Mouse (Mus musculus): ENCODE measurements around the gene Rsf1. TPM values are rescaled to one million over a fixed set of nuclear protein-coding genes. Genes with fewer than 3 reads are reported as not detected.

Rsf1 gene
- polyA plus RNA-seq, 1 experiment: 23.1 TPM

DNA sequence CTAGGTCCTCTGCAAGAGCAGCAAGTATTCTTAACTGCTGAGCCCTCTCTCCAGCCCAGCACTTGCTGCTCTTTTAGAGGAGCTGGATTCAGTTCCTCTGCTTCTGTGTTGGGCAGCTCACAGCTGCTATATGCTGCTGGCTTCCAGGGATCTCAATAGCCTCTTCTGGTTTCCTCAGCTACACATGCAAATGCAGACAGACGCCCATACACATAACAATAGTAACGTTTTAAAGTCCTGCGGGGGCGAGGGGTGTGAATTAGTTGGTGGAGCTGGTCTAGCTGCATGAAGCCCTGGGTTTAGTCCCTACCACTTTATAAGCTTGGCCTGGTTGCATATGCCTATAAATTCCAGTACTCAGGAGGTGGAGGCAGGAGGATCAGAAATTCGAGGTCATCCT lies 139.4 kb downstream of the Rsf1 start:
- no peak overlapping the region for H3K4me3 ChIP-seq (ENCODE audit: insufficient read depth, low read length)
- no peaks in the 10 kb centered on the region for H3K4me1 ChIP-seq (ENCODE audit: control insufficient read depth, insufficient read depth, low read length)
- no peak for TF ChIP-seq CTCF (IDR thresholded peaks at IDR 0.05; ENCODE audit: low read depth, low read length)
- TF ChIP-seq POLR2A (IDR thresholded peaks at IDR 0.05; ENCODE audit: borderline replicate concordance, low read depth, low read length): no peak
- H3K27ac ChIP-seq (ENCODE audit: insufficient read depth, low read depth, low read length): no peak overlapping the region

DNA sequence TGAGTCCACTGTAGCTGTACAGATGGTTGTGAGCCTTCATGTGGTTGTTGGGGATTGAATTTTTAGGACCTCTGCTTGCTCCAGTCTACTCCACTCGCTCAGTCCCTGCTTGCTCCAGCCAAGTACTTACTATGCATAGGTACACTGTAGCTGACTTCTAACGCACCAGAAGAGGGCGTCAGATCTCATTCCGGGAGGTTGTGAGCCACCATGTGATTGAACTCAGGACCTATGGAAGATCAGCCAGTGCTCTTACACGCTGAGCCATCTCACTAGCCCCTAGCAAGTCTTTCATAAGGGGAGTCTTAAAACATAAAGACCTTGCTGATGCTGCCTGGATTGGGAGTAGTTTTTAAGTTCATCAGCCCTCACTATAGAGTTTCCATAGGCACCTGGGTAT lies 140.4 kb downstream of the Rsf1 start:
- H3K4me1 ChIP-seq (ENCODE audit: control insufficient read depth, insufficient read depth, low read length): no peaks in the 10 kb centered on the region
- TF ChIP-seq POLR2A (IDR thresholded peaks at IDR 0.05; ENCODE audit: borderline replicate concordance, low read depth, low read length) (no peak), CTCF (IDR thresholded peaks at IDR 0.05; ENCODE audit: low read depth, low read length) (no peak)
- no peak overlapping the region for H3K4me3 ChIP-seq (ENCODE audit: insufficient read depth, low read length)
- no peak overlapping the region for H3K27ac ChIP-seq (ENCODE audit: insufficient read depth, low read depth, low read length)

DNA sequence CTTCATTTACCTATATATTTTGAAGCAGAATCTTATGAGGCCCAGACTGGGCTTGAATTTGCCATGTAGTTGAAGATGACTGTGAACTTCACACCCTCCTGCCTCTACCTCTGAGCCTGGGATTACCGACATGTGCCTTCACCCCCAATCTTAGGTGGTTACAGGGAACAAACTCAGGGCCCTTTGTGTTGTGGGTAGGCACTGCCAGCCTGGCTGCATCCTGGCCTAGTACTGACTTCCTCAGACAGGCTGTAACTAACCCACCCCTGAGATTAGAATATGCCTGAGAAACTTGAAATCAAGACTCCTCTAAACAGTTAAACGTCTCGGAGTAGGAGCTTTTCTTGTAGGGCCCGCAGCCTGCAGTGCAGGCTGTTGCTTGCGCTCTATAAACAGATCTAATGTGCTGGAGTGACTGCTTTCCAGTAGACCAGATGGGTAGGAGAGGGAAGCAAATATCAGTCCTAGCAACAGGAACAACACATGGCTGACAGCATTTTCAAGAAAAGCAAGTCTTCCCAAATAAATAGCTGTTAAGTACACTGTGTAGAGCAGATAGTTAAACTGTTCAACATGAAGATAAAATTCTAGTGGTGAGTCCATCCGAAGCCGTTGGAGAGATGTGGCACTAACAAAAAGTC lies 142.7 kb downstream of the Rsf1 start:
- TF ChIP-seq CTCF (IDR thresholded peaks at IDR 0.05; ENCODE audit: low read depth, low read length) (no peak), POLR2A (IDR thresholded peaks at IDR 0.05; ENCODE audit: borderline replicate concordance, low read depth, low read length) (no peak)
- Histone ChIP-seq H3K27ac (ENCODE audit: insufficient read depth, low read depth, low read length) (no peak overlapping the region), H3K4me1 (ENCODE audit: control insufficient read depth, insufficient read depth, low read length) (no peaks in the 10 kb centered on the region), H3K4me3 (ENCODE audit: insufficient read depth, low read length) (no peak overlapping the region)

DNA sequence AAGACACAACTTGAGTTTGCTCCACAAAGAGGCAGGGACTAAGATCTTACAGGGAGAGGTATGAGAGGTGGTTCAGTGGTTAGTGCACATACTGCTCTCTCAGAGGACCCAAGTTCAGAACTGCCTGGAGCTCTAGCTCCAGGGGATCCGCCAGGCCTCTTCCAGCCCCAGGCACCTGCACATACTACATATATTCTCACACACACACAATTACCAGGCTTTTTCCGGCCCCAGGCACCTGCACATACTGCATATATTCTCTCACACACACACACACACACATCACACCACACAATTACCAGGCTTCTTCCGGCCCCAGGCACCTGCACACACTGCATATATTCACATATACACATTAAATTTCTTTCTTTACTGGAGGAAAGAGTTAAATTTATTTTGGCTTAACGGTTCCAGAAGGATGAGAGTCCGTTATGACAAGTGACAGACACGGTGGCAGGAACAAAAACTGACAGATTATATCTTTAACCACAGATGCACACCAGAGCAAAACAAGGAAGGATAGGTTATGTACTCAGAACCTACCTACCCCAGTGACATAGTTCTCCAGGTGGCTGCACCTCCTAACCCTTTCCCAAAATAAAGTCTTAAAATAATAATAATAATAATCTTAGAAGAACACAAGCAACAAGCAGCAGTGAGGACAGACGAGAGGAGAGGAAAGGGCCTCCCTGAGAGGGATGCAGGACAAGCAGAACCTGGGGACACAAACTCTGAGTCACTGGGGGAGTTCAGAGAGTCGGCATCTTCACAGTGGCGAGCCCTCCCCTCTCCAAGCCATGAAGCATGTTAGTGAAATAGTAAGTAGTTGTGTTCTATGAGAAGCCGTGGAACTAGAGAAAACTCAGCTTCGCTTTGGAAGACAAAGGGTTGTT lies 144.2 kb downstream of the Rsf1 start:
- H3K4me3 ChIP-seq (ENCODE audit: insufficient read depth, low read length): no peak overlapping the region
- TF ChIP-seq CTCF (IDR thresholded peaks at IDR 0.05; ENCODE audit: low read depth, low read length) (no peak), POLR2A (IDR thresholded peaks at IDR 0.05; ENCODE audit: borderline replicate concordance, low read depth, low read length) (no peak)
- no peak overlapping the region for H3K27ac ChIP-seq (ENCODE audit: insufficient read depth, low read depth, low read length)

DNA sequence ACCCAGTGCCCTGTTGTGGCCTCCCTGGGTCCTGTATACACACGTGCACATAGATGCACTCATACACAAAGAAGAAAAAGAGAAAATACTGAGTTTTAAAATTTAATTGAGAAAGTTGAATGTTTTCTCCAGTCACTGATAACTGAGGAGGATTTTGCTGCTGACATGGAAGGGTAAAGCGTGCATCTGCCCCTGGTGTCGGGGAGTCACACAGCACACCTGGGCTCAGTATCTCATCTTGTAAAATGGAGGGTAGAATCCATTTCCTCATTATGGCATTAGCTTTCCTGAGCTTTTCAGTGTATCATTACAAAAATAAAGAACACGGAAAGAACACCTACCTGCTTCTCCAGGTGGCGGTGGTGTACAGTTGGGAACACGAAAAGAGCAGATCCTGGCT lies 145.7 kb downstream of the Rsf1 start:
- H3K27ac ChIP-seq (ENCODE audit: insufficient read depth, low read depth, low read length): no peak overlapping the region

More for the DNA sequence above, 144.2 kb downstream of the Rsf1 start:
- H3K4me1 ChIP-seq (ENCODE audit: control insufficient read depth, insufficient read depth, low read length): no peaks in the 10 kb centered on the region

DNA sequence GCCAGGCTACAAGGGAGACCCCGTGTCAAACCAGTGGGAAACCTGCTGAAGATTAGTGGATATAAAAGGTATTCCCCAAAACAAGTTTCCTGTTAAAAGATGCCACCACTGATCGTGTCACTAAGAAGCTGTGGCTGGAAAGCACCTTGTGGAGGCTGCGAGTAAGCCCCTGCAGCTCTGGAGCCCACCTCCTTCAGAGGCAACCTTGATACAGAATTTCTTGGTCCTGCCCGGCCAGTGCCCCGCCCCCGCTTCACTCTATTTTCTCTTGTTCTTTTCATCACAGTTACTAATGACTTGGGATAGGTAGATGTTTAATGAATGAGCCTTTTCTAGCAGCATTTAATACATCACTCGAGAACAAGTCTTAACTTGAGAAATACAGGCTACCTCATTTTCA lies 146.4 kb downstream of the Rsf1 start:
- H3K4me1 ChIP-seq (ENCODE audit: control insufficient read depth, insufficient read depth, low read length): no peaks in the 10 kb centered on the region
- TF ChIP-seq POLR2A (IDR thresholded peaks at IDR 0.05; ENCODE audit: borderline replicate concordance, low read depth, low read length) (no peak), CTCF (IDR thresholded peaks at IDR 0.05; ENCODE audit: low read depth, low read length) (no peak)
- no peak overlapping the region for H3K4me3 ChIP-seq (ENCODE audit: insufficient read depth, low read length)
- H3K27ac ChIP-seq (ENCODE audit: insufficient read depth, low read depth, low read length): no peak overlapping the region

More for the DNA sequence above, 145.7 kb downstream of the Rsf1 start:
- H3K4me1 ChIP-seq (ENCODE audit: control insufficient read depth, insufficient read depth, low read length): no peaks in the 10 kb centered on the region
- no peak overlapping the region for H3K4me3 ChIP-seq (ENCODE audit: insufficient read depth, low read length)
- TF ChIP-seq CTCF (IDR thresholded peaks at IDR 0.05; ENCODE audit: low read depth, low read length) (no peak), POLR2A (IDR thresholded peaks at IDR 0.05; ENCODE audit: borderline replicate concordance, low read depth, low read length) (no peak)

DNA sequence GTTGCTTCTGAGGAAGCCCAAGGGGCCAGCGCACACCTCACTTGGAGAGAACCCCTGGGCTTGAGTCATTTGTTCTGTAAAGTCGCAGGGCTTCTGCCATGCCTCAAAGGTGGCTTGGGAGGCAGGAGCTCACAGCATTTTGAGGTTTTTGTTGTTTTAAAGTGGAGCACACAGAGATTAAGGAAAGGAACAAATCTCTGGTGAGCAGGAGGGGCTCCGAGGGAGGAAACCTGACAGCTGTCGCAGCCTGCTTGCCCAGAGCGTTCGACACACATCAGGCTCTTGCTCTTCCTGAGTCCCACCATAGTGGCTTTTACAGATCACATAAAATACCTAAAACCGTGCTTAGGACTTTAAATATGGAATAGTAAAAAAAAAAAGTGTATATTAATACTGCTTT lies 147.1 kb downstream of the Rsf1 start:
- Histone ChIP-seq H3K4me1 (ENCODE audit: control insufficient read depth, insufficient read depth, low read length) (no peaks in the 10 kb centered on the region), H3K27ac (ENCODE audit: insufficient read depth, low read depth, low read length) (no peak overlapping the region), H3K4me3 (ENCODE audit: insufficient read depth, low read length) (no peak overlapping the region)
- TF ChIP-seq POLR2A (IDR thresholded peaks at IDR 0.05; ENCODE audit: borderline replicate concordance, low read depth, low read length) (no peak), CTCF (IDR thresholded peaks at IDR 0.05; ENCODE audit: low read depth, low read length) (no peak)

DNA sequence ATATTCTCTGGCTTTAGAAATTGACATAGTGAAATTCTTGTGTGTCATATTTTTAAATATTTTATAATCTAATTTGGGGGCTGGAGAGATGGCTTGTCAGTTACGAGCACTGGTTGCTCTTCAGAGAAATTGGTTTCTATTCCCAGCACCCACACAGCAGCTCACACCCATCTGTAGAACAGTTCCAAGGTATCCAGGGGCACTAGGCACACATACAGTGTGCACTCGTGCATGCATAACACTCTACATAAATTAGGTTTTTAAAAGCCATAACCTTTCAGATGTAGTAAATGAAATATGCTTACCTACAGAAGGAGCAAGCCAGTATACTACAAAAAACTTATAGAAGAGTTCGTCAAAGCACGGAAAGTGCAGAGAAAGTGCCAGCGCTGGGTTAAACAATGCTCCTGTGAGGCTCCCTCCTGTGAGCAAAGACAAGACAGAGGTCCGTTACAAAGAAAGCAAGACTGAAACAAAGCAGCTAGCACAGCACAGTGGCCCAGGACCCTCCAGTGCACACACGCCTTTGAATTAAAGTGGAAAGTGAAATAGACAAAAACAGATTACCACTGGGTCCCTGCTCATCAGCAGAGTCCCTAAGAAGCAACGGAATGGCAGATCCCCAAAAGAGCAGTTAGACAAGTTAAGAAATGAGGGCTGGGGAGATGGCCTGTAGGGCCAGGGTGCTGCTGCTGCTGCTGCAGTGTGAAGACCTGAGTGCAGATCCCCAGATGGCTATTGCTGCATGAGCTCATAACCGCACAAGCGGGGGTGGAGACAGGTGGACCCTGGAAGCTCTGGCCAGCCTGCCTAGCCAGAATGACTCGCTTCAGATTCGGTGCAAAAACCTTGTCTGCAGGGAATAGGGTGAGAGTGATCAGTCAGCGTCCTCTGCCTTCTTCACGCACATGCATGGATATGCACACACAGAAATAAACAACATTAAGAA lies 149.3 kb downstream of the Rsf1 start:
- no peak for TF ChIP-seq POLR2A (IDR thresholded peaks at IDR 0.05; ENCODE audit: borderline replicate concordance, low read depth, low read length)
- TF ChIP-seq CTCF (IDR thresholded peaks at IDR 0.05; ENCODE audit: low read depth, low read length): no peak
- H3K4me1 ChIP-seq (ENCODE audit: control insufficient read depth, insufficient read depth, low read length): no peaks in the 10 kb centered on the region
- H3K4me3 ChIP-seq (ENCODE audit: insufficient read depth, low read length): no peak overlapping the region
- no peak overlapping the region for H3K27ac ChIP-seq (ENCODE audit: insufficient read depth, low read depth, low read length)

DNA sequence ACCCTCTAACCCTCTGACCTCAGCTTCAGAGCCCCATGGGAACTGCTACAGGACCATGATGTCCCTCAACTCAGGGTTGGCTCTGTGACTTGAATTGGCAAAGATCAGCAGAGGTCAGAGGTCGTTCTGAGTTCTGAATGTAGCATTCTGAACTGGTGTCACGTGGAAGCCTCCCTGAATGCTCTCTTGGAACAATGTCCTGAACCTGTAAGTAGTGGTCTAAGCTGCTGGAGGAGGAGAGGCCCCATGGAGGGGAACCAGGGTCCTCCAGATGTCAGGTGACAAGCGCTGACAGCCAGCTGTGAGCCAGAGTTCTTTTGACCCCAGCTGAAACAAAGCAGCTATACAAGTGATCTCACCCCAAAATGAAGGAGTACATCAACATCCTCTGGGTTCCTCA lies 150.7 kb downstream of the Rsf1 start:
- no peak for TF ChIP-seq CTCF (IDR thresholded peaks at IDR 0.05; ENCODE audit: low read depth, low read length)
- TF ChIP-seq POLR2A (IDR thresholded peaks at IDR 0.05; ENCODE audit: borderline replicate concordance, low read depth, low read length): no peak
- no peak overlapping the region for H3K4me3 ChIP-seq (ENCODE audit: insufficient read depth, low read length)
- no peaks in the 10 kb centered on the region for H3K4me1 ChIP-seq (ENCODE audit: control insufficient read depth, insufficient read depth, low read length)
- no peak overlapping the region for H3K27ac ChIP-seq (ENCODE audit: insufficient read depth, low read depth, low read length)

Measured in bone marrow macrophage, adult 2 months (primary cell).